Mouse (Mus musculus) liver, embryonic 16.5 days (tissue): ENCODE data around the gene Dcaf5. TPM values are rescaled to one million over a fixed set of nuclear protein-coding genes. Genes with fewer than 3 reads are reported as not detected.

Source experiments
- ATAC-seq: fragments of 200-750 bp; cut with Nextera tagmentation; 2 replicates; pipeline ENCODE4 v1.8.0; 2017; ENCODE audit warnings: low read depth, mild to moderate bottlenecking, moderate number of reproducible peaks, moderate library complexity
- H3K27ac ChIP-seq: fragments of 300-500 bp; sonication (generic); 2 replicates; pipeline ENCODE4 v1.5.1; 2014; ENCODE audit warnings: mild to moderate bottlenecking, low read length
- H3K27me3 ChIP-seq: fragments of 300-500 bp; sonication (generic); 2 replicates; pipeline ENCODE4 v1.6.1; 2014; ENCODE audit warnings: low read depth, low read length, mixed read lengths; ENCODE audit not compliant: control insufficient read depth, insufficient read depth
- H3K36me3 ChIP-seq: fragments of 300-500 bp; sonication (generic); 2 replicates; pipeline ENCODE4 v1.6.1; 2014; ENCODE audit warnings: mild to moderate bottlenecking; ENCODE audit not compliant: control insufficient read depth, insufficient read depth
- H3K4me1 ChIP-seq: fragments of 300-500 bp; sonication (generic); 2 replicates; pipeline ENCODE4 v1.6.1; 2014; ENCODE audit warnings: low read depth, low read length, mixed read lengths; ENCODE audit not compliant: control insufficient read depth
- H3K4me2 ChIP-seq: fragments of 300-500 bp; sonication (generic); 2 replicates; pipeline ENCODE4 v1.6.1; 2014; ENCODE audit warnings: low read depth, low read length, mixed read lengths
- H3K4me3 ChIP-seq: fragments of 300-500 bp; sonication (generic); 2 replicates; pipeline ENCODE4 v1.5.1; 2014; ENCODE audit warnings: low read depth, mild to moderate bottlenecking, low read length
- H3K9ac ChIP-seq: fragments of 300-500 bp; sonication (generic); 2 replicates; pipeline ENCODE4 v1.6.1; 2014; ENCODE audit warnings: low read depth, low read length
- H3K9me3 ChIP-seq: fragments of 300-500 bp; sonication (generic); replicated peaks from 2 replicates; pipeline ENCODE4 v1.6.1; 2016; ENCODE audit warnings: low read length; ENCODE audit not compliant: control insufficient read depth
- WGBS: fragments of 180-500 bp; shearing (Covaris S2); extraction: QIAGEN DNeasy Blood & Tissue Kit; methylation state at CpG from one replicate; pipeline ENCODE4 v1.1.7; 2014; ENCODE audit not compliant: insufficient replicate concordance; 5-methylcytosine and 5-hydroxymethylcytosine counted together
- polyA plus RNA-seq: library from polyadenylated mRNA; unstranded; fragments of >200 nt; fragmentation: Nextera tagmentation; extraction: Ambion mirVana; gene quantifications from 2 replicates; pipeline ENCODE4 v1.2.1, GENCODE M21; 2015

Dcaf5 gene
- polyA plus RNA-seq, 1 experiment from 2014 or later, result 2.4 TPM

- Histone ChIP-seq H3K4me3 (no peak overlapping the region), H3K36me3 (peaks cover 5% of the 10 kb centered on the region), H3K27ac (no peak overlapping the region), H3K4me1 (no peaks in the 10 kb centered on the region), H3K27me3 (no peaks in the 10 kb centered on the region), H3K4me2 (no peak overlapping the region), H3K9ac (no peak overlapping the region), H3K9me3 (no peaks in the 10 kb centered on the region)
- WGBS, result 38% methylated on average over 1 of the region's 1 CpGs
- ATAC-seq, result no peak
Observed at GRCm38 (mm10) chr12:80377604-80378003, 58.8 kb downstream of the Dcaf5 start.

DNA sequence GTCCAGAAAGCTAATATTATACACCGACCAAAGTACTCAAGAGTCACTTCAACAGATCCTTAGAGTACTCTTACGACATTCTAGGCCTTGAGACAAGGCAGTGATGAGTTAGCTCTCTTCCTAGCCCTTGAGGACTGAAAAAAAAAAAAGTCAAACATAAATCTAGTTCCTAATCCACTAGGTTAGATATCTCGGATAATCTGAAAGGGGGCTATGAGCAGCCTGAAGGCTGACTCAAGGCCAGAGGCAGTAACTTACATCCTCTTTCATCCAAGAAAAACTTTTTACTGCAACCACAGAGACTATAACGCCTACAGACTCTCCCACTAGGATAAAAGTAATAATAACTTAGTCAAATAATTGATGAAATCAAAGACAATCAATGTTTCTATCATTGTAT, 60.7 kb downstream of the Dcaf5 start:
- Histone ChIP-seq H3K4me3 (no peak overlapping the region), H3K27me3 (no peaks in the 10 kb centered on the region), H3K4me1 (no peaks in the 10 kb centered on the region), H3K9ac (no peak overlapping the region), H3K4me2 (no peak overlapping the region), H3K9me3 (no peaks in the 10 kb centered on the region), H3K36me3 (peaks cover 5% of the 10 kb centered on the region), H3K27ac (no peak overlapping the region)
- WGBS, result 72% methylated on average over 4 of the region's 4 CpGs
- no peak for ATAC-seq

- no peak for ATAC-seq
- no peak overlapping the region for H3K9ac ChIP-seq
- H3K27ac ChIP-seq, result no peak overlapping the region
- 58% methylated on average over 2 of the region's 2 CpGs for WGBS
- no peaks in the 10 kb centered on the region for H3K9me3 ChIP-seq
- peaks cover 5% of the 10 kb centered on the region for H3K36me3 ChIP-seq
- no peaks in the 10 kb centered on the region for H3K27me3 ChIP-seq
- H3K4me2 ChIP-seq, result no peak overlapping the region
- no peaks in the 10 kb centered on the region for H3K4me1 ChIP-seq
- no peak overlapping the region for H3K4me3 ChIP-seq
Observed at GRCm38 (mm10) chr12:80374736-80375135, 61.7 kb downstream of the Dcaf5 start.

DNA sequence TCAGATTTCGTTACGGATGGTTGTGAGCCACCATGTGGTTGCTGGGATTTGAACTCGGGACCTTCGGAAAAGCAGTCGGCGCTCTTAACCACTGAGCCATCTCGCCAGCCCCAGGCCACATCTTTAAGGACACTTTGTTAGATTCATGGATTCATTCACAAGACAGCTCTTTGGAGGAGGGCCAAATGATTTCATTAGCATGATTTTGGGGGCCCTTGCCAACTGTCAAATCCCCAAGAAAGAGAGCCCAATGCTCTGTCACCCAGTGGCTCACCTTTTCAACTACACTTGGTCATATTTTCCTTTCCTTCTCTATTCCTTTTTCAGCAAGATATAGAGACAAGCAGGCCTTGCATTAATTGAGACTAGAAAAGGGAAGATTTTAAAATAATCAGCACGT, 63.5 kb downstream of the Dcaf5 start:
- no peak overlapping the region for H3K4me2 ChIP-seq
- 88% methylated on average over 7 of the region's 8 CpGs for WGBS
- no peaks in the 10 kb centered on the region for H3K27me3 ChIP-seq
- H3K4me3 ChIP-seq, result no peak overlapping the region
- peaks cover 5% of the 10 kb centered on the region for H3K36me3 ChIP-seq
- H3K9me3 ChIP-seq, result no peaks in the 10 kb centered on the region
- no peak overlapping the region for H3K9ac ChIP-seq
- no peak overlapping the region for H3K27ac ChIP-seq
- no peaks in the 10 kb centered on the region for H3K4me1 ChIP-seq
- no peak for ATAC-seq

- no peaks in the 10 kb centered on the region; the same call in 1 of the 2 replicates for H3K4me1 ChIP-seq
- no peak for ATAC-seq
- H3K4me3 ChIP-seq, result no peak overlapping the region
- no peak overlapping the region for H3K27ac ChIP-seq
- H3K9me3 ChIP-seq, result no peaks in the 10 kb centered on the region
- peaks cover 4% of the 10 kb centered on the region for H3K36me3 ChIP-seq
- WGBS, result 72% methylated on average over 4 of the region's 4 CpGs
- no peaks in the 10 kb centered on the region for H3K27me3 ChIP-seq
- no peak overlapping the region for H3K9ac ChIP-seq
- H3K4me2 ChIP-seq, result no peak overlapping the region
Observed at GRCm38 (mm10) chr12:80367227-80367626, 69.2 kb downstream of the Dcaf5 start.

GRCm38 (mm10) chr12:80366004-80366480, 70.4 kb downstream of the Dcaf5 start:
- H3K9ac ChIP-seq, result no peak overlapping the region
- H3K4me2 ChIP-seq, result no peak overlapping the region
- H3K9me3 ChIP-seq, result no peaks in the 10 kb centered on the region
- H3K27me3 ChIP-seq, result no peaks in the 10 kb centered on the region
- no peaks in the 10 kb centered on the region; the same call in 1 of the 2 replicates for H3K4me1 ChIP-seq
- no peak overlapping the region for H3K27ac ChIP-seq
- ATAC-seq, result no peak
- H3K4me3 ChIP-seq, result no peak overlapping the region
- WGBS, result 34% methylated on average over 3 of the region's 3 CpGs
- peaks cover 6% of the 10 kb centered on the region for H3K36me3 ChIP-seq

DNA sequence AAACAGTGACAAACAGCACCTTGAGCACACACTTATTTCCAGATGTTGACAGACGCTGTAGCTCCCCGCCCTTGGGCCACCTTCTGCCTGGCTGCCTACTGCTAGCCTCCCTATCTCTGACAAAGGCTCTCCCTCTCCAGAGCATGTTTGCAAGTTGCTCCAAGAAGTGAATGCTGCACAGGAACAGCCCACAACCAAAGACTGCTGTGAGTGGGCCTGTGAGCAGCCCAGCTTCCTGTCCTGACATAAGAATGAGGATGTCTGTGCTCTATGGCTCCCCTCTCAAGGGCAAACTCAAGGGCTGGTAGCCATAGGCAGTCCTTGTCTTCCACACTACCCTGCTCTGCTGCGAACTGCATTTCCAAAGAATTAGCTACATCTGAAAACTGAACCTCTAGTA, 71.1 kb downstream of the Dcaf5 start:
- H3K4me3 ChIP-seq, result no peak overlapping the region
- WGBS, result 76% methylated on average over 3 of the region's 3 CpGs
- no peak overlapping the region for H3K4me2 ChIP-seq
- H3K27me3 ChIP-seq, result no peaks in the 10 kb centered on the region
- no peak overlapping the region for H3K9ac ChIP-seq
- ATAC-seq, result no peak
- H3K36me3 ChIP-seq, result peaks cover 6% of the 10 kb centered on the region
- no peak overlapping the region for H3K27ac ChIP-seq
- no peaks in the 10 kb centered on the region for H3K9me3 ChIP-seq
- H3K4me1 ChIP-seq, result no peaks in the 10 kb centered on the region; the same call in 1 of the 2 replicates

- Histone ChIP-seq H3K27ac (no peak overlapping the region), H3K4me1 (no peaks in the 10 kb centered on the region; the same call in 1 of the 2 replicates), H3K4me3 (no peak overlapping the region), H3K9me3 (no peaks in the 10 kb centered on the region), H3K4me2 (no peak overlapping the region), H3K9ac (no peak overlapping the region), H3K36me3 (peaks cover 6% of the 10 kb centered on the region), H3K27me3 (no peaks in the 10 kb centered on the region)
- ATAC-seq, result no peak
- 48% methylated on average over 1 of the region's 1 CpGs for WGBS
Observed at GRCm38 (mm10) chr12:80361655-80362054, 74.7 kb downstream of the Dcaf5 start.

GRCm38 (mm10) chr12:80360321-80360720, 76.1 kb downstream of the Dcaf5 start:
- Histone ChIP-seq H3K36me3 (peaks cover 6% of the 10 kb centered on the region), H3K27me3 (no peaks in the 10 kb centered on the region), H3K27ac (no peak overlapping the region), H3K9me3 (no peaks in the 10 kb centered on the region), H3K4me3 (no peak overlapping the region), H3K4me1 (no peaks in the 10 kb centered on the region; the same call in 1 of the 2 replicates), H3K9ac (no peak overlapping the region), H3K4me2 (no peak overlapping the region)
- 58% methylated on average over 5 of the region's 5 CpGs for WGBS
- no peak for ATAC-seq
